Mouse (Mus musculus): ENCODE measurements around the gene Dynlt1a. TPM values are rescaled to one million over a fixed set of nuclear protein-coding genes. Genes with fewer than 3 reads are reported as not detected.

The Dynlt1a gene
- polyA plus RNA-seq (2012; rRNA removed) = 2.4 and 3.1 TPM in 2 replicates

DNA sequence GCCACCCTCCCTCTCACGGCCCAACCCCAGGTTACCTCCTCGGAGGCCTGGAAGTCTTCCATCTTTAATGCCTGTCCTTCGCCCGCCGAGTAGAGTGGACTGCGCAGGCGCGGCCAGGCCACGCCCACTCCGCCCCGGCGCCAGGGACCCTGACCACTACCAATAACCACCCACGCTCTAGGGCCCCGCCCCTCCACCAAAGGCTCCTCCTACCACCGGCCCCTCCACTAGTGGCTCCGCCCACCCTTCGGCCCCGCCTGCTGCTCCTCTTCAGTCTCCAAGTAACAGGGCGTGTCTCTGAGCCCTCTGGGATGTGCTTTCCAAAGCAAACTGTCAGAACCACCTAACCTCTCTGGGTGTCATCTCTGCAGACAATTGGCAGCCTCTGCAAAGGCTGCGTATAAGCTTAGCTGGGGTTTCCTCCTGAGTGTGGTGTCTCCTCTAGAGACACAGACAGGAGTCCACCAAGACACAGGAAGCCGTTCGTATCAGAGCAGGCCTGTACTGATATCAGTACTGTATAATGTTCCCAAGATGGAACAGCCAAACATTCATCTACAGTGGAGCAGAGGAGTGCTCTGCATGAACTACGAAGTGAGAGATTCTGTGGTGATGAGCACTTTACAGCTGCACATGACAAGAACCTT lies at the start of gene Dynlt1a:
TSS of gene Dynlt1a (minus strand) at position 162 of the 647 bp plus-strand sequence.

DNA sequence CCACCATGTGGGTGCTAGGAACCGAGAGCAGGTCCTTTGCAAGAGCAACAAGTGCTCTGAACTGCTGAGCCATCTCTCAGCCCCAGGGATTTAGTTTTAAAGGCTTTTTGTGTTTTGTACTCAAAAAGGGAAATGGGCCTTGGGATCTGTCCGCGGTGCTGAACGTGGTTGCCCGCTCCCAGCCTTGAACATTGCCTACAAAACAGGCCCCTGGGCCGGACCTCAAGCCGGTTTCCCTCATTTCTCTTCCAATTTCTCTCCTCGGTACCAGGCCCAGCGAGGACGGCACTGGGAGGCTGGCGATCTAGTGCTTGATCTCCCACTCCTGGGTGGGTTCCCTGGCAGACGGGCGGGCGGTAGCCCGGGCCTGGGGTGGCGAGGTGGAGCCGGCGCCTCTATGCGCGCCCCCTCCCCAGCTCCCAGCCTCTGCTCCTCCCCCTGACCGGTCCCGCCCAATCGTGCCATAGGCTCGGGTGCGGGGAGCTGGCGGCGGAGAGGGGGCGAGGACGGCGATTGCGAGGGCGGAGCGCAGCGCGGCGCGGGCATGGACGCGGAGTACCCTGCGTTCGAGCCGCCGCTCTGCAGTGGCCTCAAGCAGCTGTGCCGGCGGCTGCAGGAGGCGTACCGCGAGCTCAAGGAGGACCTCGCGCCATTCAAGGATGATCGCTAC lies 60.8 kb downstream of the Dynlt1a start, which contains the start of gene Tmem181a:
TSS of gene Tmem181a (plus strand) at position 461 of the 670 bp plus-strand sequence.

Other genes starting within 250 kb of the Dynlt1a start
- gene Serac1, start 237.8 kb downstream of the Dynlt1a start, polyA plus RNA-seq (2012; rRNA removed) = 2.2 and 2.6 TPM in 2 replicates
- gene Gtf2h5, start 237.7 kb downstream of the Dynlt1a start, polyA plus RNA-seq (2012; rRNA removed) = 6.1 and 6.9 TPM in 2 replicates
- gene Tulp4, start 211.1 kb downstream of the Dynlt1a start, polyA plus RNA-seq (2012; rRNA removed) = 52.9 and 57.0 TPM in 2 replicates
- 24.9 and 37.2 TPM in 2 replicates for gene Tmem181a, start 60.6 kb downstream of the Dynlt1a start, polyA plus RNA-seq (2012; rRNA removed)
- 194 and 217 TPM in 2 replicates for gene Dynlt1b, start 112.6 kb upstream of the Dynlt1a start, polyA plus RNA-seq (2012; rRNA removed)

All from colon, adult 2 months (tissue).